ENCODE assay signal across 8 mouse cellular contexts in genomic region chr6:101266787-101267186, GRCm38 (mm10).
A peak's percentile ranks its signal among the peaks of the same experiment; 100 is the strongest.
DNase-seq lines count a peak whose midpoint lies in the region; ATAC-seq lines count a peak whose summit lies in the region.

No protein-coding gene starts in this region.

- peak; percentile 40 for DNase-seq in WW6 (ENCODE audit: low read depth, low spot score)
- DNase-seq in cerebellum, postnatal 14 days: peak; percentile 85 to 88
- DNase-seq in frontal cortex, postnatal 14 days (ENCODE audit: low spot score in 2 of 2): peak; percentile 50 to 72
- DNase-seq in hindbrain, embryonic 11.5 days (ENCODE audit: low spot score): peak; percentile 79
- DNase-seq in layer of hippocampus, adult 9-11 months: peak; percentile 53
- peak; percentile 85 for DNase-seq in lung, postnatal 36 days
- DNase-seq in right cerebral cortex, postnatal 36 days (ENCODE audit: low spot score in 2 of 2): peak; percentile 51 to 70
- DNase-seq in natural killer cell, adult 2 months (ENCODE audit: low spot score in 2 of 2): no peak

- no peaks in the 10 kb centered on the region; the same call in 1 of the 2 replicates for H3K27me3 ChIP-seq in hindbrain, embryonic 11.5 days (ENCODE audit: control insufficient read depth, insufficient read depth, low read length)

- H3K9ac ChIP-seq in hindbrain, embryonic 11.5 days (ENCODE audit: low read depth, low read length): no peak overlapping the region

- H3K4me3 ChIP-seq in hindbrain, embryonic 11.5 days (ENCODE audit: low read depth, low read length): no peak overlapping the region

- WGBS in hindbrain, embryonic 11.5 days: 42% methylated on average over 1 of the region's 1 CpGs

- no peaks in the 10 kb centered on the region for H3K9me3 ChIP-seq in hindbrain, embryonic 11.5 days (ENCODE audit: control insufficient read depth, low read length)

- no peak overlapping the region for H3K27ac ChIP-seq in hindbrain, embryonic 11.5 days (ENCODE audit: low read depth, low read length)

- no peak overlapping the region for H3K4me2 ChIP-seq in hindbrain, embryonic 11.5 days (replicated peaks; ENCODE audit: low read depth, low read length)

- peak; percentile 23; the same call in 1 of the 2 replicates for ATAC-seq in hindbrain, embryonic 11.5 days (ENCODE audit: low FRiP score)

- no peaks in the 10 kb centered on the region for H3K36me3 ChIP-seq in hindbrain, embryonic 11.5 days (ENCODE audit: control insufficient read depth, insufficient read depth, low read length)

- peaks cover 15% of the 10 kb centered on the region; the same call in 1 of the 2 replicates for H3K4me1 ChIP-seq in hindbrain, embryonic 11.5 days (replicated peaks; ENCODE audit: control insufficient read depth, insufficient read depth, low read length)

Comparison
In these comparisons a context has a peak if more than half of its experiments do, and no peak if none do; other contexts are left out.
1. DNase-seq: peak in WW6 (single experiment), cerebellum, postnatal 14 days (2 of 2), frontal cortex, postnatal 14 days (2 of 2), hindbrain, embryonic 11.5 days (single experiment), layer of hippocampus, adult 9-11 months (single experiment), lung, postnatal 36 days (single experiment) and right cerebral cortex, postnatal 36 days (2 of 2); none in natural killer cell, adult 2 months (0 of 2).